ENCODE assay signal across 9 mouse cellular contexts in the genomic region with DNA sequence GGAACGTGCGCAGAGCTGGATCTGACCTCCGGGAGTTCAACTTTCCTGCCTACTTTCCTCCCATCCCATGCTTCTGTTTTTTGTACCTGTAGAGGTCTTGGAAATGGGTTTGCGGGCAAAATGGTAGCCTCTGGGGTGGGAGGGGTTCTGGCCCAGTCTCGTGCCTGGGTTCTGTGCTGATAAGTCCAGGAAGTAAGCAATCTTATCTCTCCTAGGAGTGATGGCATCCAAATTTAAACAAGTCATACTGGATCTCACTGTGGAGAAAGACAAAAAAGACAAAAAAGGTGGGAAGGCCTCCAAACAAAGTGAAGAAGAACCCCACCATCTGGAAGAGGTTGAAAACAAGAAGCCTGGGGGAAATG. TPM values are rescaled to one million over a fixed set of nuclear protein-coding genes. Genes with fewer than 3 reads are reported as not detected.
DNase-seq lines count a peak whose midpoint lies in the region; ATAC-seq lines count a peak whose summit lies in the region.
"Not testable (repeated sequence)": the region's sequence is repeated elsewhere in the genome, so short reads cannot be mapped to it uniquely, and the experiment has no call there.
"Had no signal": no experiment of that assay in that cellular context is flagged by ENCODE, and none has a peak within 500 bp of the region (broad histone marks: within the 10 kb centered on the region; RNA-seq: fewer than 3 reads in every experiment).

No protein-coding gene starts in this region.

- not testable (repeated sequence) for ATAC-seq in forebrain, embryonic 13.5 days; kidney, embryonic 15.5 days (replicated peaks; ENCODE audit: low FRiP score); midbrain, embryonic 11.5 days (ENCODE audit: low FRiP score); stomach, embryonic 14.5 days (ENCODE audit: insufficient number of reproducible peaks, insufficient read depth, low FRiP score, low read depth)
- peak; percentile 31; the same call in 1 of the 2 replicates for ATAC-seq in liver, embryonic 12.5 days

- peak overlapping the region; percentile 59 for H3K4me2 ChIP-seq in forebrain, embryonic 13.5 days
- H3K4me2 ChIP-seq in kidney, embryonic 15.5 days, result peak overlapping the region; percentile 54
- H3K4me2 ChIP-seq in liver, embryonic 12.5 days, result peak overlapping the region; percentile 55
- H3K4me2 ChIP-seq in midbrain, embryonic 11.5 days, result peak overlapping the region; percentile 41
- H3K4me2 ChIP-seq in stomach, embryonic 14.5 days (replicated peaks; ENCODE audit: low read depth, low read length), result peak overlapping the region; percentile 34

- H3K4me3 ChIP-seq in forebrain, embryonic 13.5 days, result peak overlapping the region; percentile 42
- H3K4me3 ChIP-seq in hindbrain, embryonic 10.5 days, result peak overlapping the region; percentile 55
- H3K4me3 ChIP-seq in kidney, embryonic 15.5 days (replicated peaks), result peak overlapping the region; percentile 38
- H3K4me3 ChIP-seq in liver, embryonic 12.5 days, result peak overlapping the region; percentile 65
- H3K4me3 ChIP-seq in midbrain, embryonic 11.5 days (ENCODE audit: low read depth, low read length), result peak overlapping the region; percentile 34
- peak overlapping the region; percentile 23 for H3K4me3 ChIP-seq in stomach, embryonic 14.5 days (ENCODE audit: low read depth, low read length)

- H3K9ac ChIP-seq in forebrain, embryonic 13.5 days, result peak overlapping the region; percentile 45
- H3K9ac ChIP-seq in kidney, embryonic 15.5 days; stomach, embryonic 14.5 days (replicated peaks; ENCODE audit: low read depth, low read length): not testable (repeated sequence)
- peak overlapping the region; percentile 75 for H3K9ac ChIP-seq in liver, embryonic 12.5 days
- H3K9ac ChIP-seq in midbrain, embryonic 11.5 days (ENCODE audit: low read length), result peak overlapping the region; percentile 27; the same call in 1 of the 2 replicates

- not testable (repeated sequence) for H3K4me1 ChIP-seq in forebrain, embryonic 13.5 days; hindbrain, embryonic 10.5 days (replicated peaks); kidney, embryonic 15.5 days; midbrain, embryonic 11.5 days (ENCODE audit: control insufficient read depth, insufficient read depth, low read length); stomach, embryonic 14.5 days (ENCODE audit: control insufficient read depth, insufficient read depth, low read length)
- H3K4me1 ChIP-seq in liver, embryonic 12.5 days, result peaks cover 32% of the 10 kb centered on the region

- WGBS in forebrain, embryonic 13.5 days, result 25% methylated on average over 5 of the region's 5 CpGs
- 27% methylated on average over 5 of the region's 5 CpGs for WGBS in hindbrain, embryonic 10.5 days
- WGBS in kidney, embryonic 15.5 days, result 31% methylated on average over 5 of the region's 5 CpGs
- WGBS in liver, embryonic 12.5 days (ENCODE audit: insufficient replicate concordance), result 25% methylated on average over 5 of the region's 5 CpGs
- 25% methylated on average over 5 of the region's 5 CpGs for WGBS in midbrain, embryonic 11.5 days
- 38% methylated on average over 5 of the region's 5 CpGs for WGBS in stomach, embryonic 14.5 days

- not testable (repeated sequence) for H3K27me3 ChIP-seq in forebrain, embryonic 13.5 days; hindbrain, embryonic 10.5 days (ENCODE audit: insufficient read depth, poor library complexity, severe bottlenecking); liver, embryonic 12.5 days (replicated peaks); midbrain, embryonic 11.5 days (ENCODE audit: control insufficient read depth, insufficient read depth, low read length); stomach, embryonic 14.5 days (ENCODE audit: control insufficient read depth, insufficient read depth, low read length)
- peaks cover 22% of the 10 kb centered on the region; the same call in 1 of the 2 replicates for H3K27me3 ChIP-seq in kidney, embryonic 15.5 days

- not testable (repeated sequence) for H3K9me3 ChIP-seq in forebrain, embryonic 13.5 days (replicated peaks); hindbrain, embryonic 10.5 days; kidney, embryonic 15.5 days (replicated peaks); liver, embryonic 12.5 days (replicated peaks); midbrain, embryonic 11.5 days (ENCODE audit: control insufficient read depth, low read length); stomach, embryonic 14.5 days (ENCODE audit: control insufficient read depth, low read depth, low read length)

- H3K36me3 ChIP-seq in forebrain, embryonic 13.5 days (ENCODE audit: poor library complexity, severe bottlenecking); hindbrain, embryonic 10.5 days; kidney, embryonic 15.5 days; liver, embryonic 12.5 days; midbrain, embryonic 11.5 days (ENCODE audit: control insufficient read depth, insufficient read depth, low read length); stomach, embryonic 14.5 days (ENCODE audit: control insufficient read depth, insufficient read depth, low read length): not testable (repeated sequence)

- DNase-seq in ES-CJ7 (ENCODE audit: low read depth, low spot score), result peak; percentile 8
- DNase-seq in cerebellum, postnatal 14 days, result peak; percentile 7
- DNase-seq in hindbrain, embryonic 10.5 days (ENCODE audit: low spot score); midbrain, embryonic 11.5 days (ENCODE audit: low spot score, missing footprints): not testable (repeated sequence)

- H3K27ac ChIP-seq in forebrain, embryonic 13.5 days; hindbrain, embryonic 10.5 days; kidney, embryonic 15.5 days; midbrain, embryonic 11.5 days (ENCODE audit: low read depth, low read length); stomach, embryonic 14.5 days (ENCODE audit: low read length): not testable (repeated sequence)
- H3K27ac ChIP-seq in liver, embryonic 12.5 days, result peak overlapping the region; percentile 65; the same call in 1 of the 2 replicates

RNA-seq across cellular contexts. Expression of a gene that starts 0.8 kb away (rescaled TPM):
- polyA plus RNA-seq in forebrain, embryonic 13.5 days (2015; fragmentation: Nextera tagmentation; extraction: Ambion mirVana), result 133 and 145 TPM in 2 replicates
- 86.0 and 97.4 TPM in 2 replicates for polyA plus RNA-seq in hindbrain, embryonic 10.5 days (2016; fragmentation: Nextera tagmentation; extraction: Ambion mirVana)
- 62.7 and 66.2 TPM in 2 replicates for polyA plus RNA-seq in kidney, embryonic 15.5 days (2015; fragmentation: Nextera tagmentation; extraction: Ambion mirVana)
- 201 and 211 TPM in 2 replicates for polyA plus RNA-seq in liver, embryonic 12.5 days (2016; fragmentation: Nextera tagmentation; extraction: Ambion mirVana)
- 97.9 and 102 TPM in 2 replicates for polyA plus RNA-seq in midbrain, embryonic 11.5 days (2014; fragmentation: Nextera tagmentation; extraction: Ambion mirVana)
- 108 and 121 TPM in 2 replicates for polyA plus RNA-seq in stomach, embryonic 14.5 days (2014; fragmentation: Nextera tagmentation; extraction: Ambion mirVana)

RNA-seq across cellular contexts. Expression of a gene that starts 32.5 kb away (rescaled TPM):
- polyA plus RNA-seq in forebrain, embryonic 13.5 days (2015; fragmentation: Nextera tagmentation; extraction: Ambion mirVana), result 127 and 135 TPM in 2 replicates
- polyA plus RNA-seq in hindbrain, embryonic 10.5 days (2016; fragmentation: Nextera tagmentation; extraction: Ambion mirVana), result 167 and 188 TPM in 2 replicates
- 172 and 177 TPM in 2 replicates for polyA plus RNA-seq in kidney, embryonic 15.5 days (2015; fragmentation: Nextera tagmentation; extraction: Ambion mirVana)
- polyA plus RNA-seq in liver, embryonic 12.5 days (2016; fragmentation: Nextera tagmentation; extraction: Ambion mirVana), result 182 and 192 TPM in 2 replicates
- 214 and 243 TPM in 2 replicates for polyA plus RNA-seq in midbrain, embryonic 11.5 days (2014; fragmentation: Nextera tagmentation; extraction: Ambion mirVana)
- polyA plus RNA-seq in stomach, embryonic 14.5 days (2014; fragmentation: Nextera tagmentation; extraction: Ambion mirVana), result 201 and 204 TPM in 2 replicates

RNA-seq across cellular contexts. Expression of a gene that starts 54.6 kb away (rescaled TPM):
- polyA plus RNA-seq in forebrain, embryonic 13.5 days (2015; fragmentation: Nextera tagmentation; extraction: Ambion mirVana), result not detected in 2 replicates
- polyA plus RNA-seq in hindbrain, embryonic 10.5 days (2016; fragmentation: Nextera tagmentation; extraction: Ambion mirVana), result not detected in 2 replicates
- not detected in 2 replicates for polyA plus RNA-seq in kidney, embryonic 15.5 days (2015; fragmentation: Nextera tagmentation; extraction: Ambion mirVana)
- 0.17 and 0.20 TPM in 2 replicates for polyA plus RNA-seq in liver, embryonic 12.5 days (2016; fragmentation: Nextera tagmentation; extraction: Ambion mirVana)
- polyA plus RNA-seq in midbrain, embryonic 11.5 days (2014; fragmentation: Nextera tagmentation; extraction: Ambion mirVana), result not detected in 2 replicates
- 0.34 TPM in 1 of 2 replicates, not detected in the other for polyA plus RNA-seq in stomach, embryonic 14.5 days (2014; fragmentation: Nextera tagmentation; extraction: Ambion mirVana)
- polyA plus RNA-seq: kidney, adult 2 months had no signal
